ENCODE assay signal across 16 mouse cellular contexts in the genomic region with DNA sequence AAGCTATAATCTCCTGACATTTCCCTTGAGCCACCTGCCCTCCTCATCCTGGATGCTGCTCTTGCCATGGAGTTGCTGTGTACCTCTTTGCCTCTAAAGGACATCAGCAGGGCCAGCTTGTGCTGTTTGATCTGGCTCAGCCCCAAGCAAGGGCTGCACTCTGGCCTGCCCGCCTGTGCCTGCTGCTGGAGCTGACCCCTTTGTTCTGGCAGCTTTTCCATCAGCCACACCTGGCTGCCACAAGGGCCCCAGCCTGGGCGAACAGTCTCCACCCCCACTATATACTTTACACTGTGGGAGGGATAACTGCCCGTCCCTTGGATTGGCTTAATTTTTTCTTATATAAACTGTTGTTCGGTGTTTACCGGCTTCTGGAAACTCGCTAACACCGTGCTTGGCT. TPM values are rescaled to one million over a fixed set of nuclear protein-coding genes. Genes with fewer than 3 reads are reported as not detected.
DNase-seq lines count a peak whose midpoint lies in the region; ATAC-seq and TF ChIP-seq lines count a peak whose summit lies in the region.
"Had no signal": no experiment of that assay in that cellular context is flagged by ENCODE, and none has a peak within 500 bp of the region (broad histone marks: within the 10 kb centered on the region; RNA-seq: fewer than 3 reads in every experiment).

No protein-coding gene starts in this region.

- no peak for TF ChIP-seq CTCF in liver, postnatal 0 days (IDR thresholded peaks at IDR 0.05; ENCODE audit: low read depth)

- no peak overlapping the region for H3K27ac ChIP-seq in liver, embryonic 11.5 days (ENCODE audit: low read depth, low read length)
- peak overlapping the region; percentile 51 for H3K27ac ChIP-seq in liver, postnatal 0 days (ENCODE audit: low read depth)
- H3K27ac ChIP-seq in stomach, embryonic 15.5 days: peak overlapping the region; percentile 49; the same call in 1 of the 2 replicates
- H3K27ac ChIP-seq: embryonic facial prominence, embryonic 12.5 days; heart, embryonic 13.5 days; limb, embryonic 15.5 days; neural tube, embryonic 15.5 days had no signal

- no peaks in the 10 kb centered on the region for H3K36me3 ChIP-seq in liver, embryonic 11.5 days (ENCODE audit: control insufficient read depth, insufficient read depth, low read length)
- H3K36me3 ChIP-seq in liver, postnatal 0 days (replicated peaks; ENCODE audit: insufficient read depth, low read length): no peaks in the 10 kb centered on the region
- no peaks in the 10 kb centered on the region for H3K36me3 ChIP-seq in stomach, embryonic 15.5 days
- H3K36me3 ChIP-seq: embryonic facial prominence, embryonic 12.5 days; heart, embryonic 13.5 days; limb, embryonic 15.5 days; neural tube, embryonic 15.5 days had no signal

- no peak overlapping the region for H3K9ac ChIP-seq in liver, embryonic 11.5 days (ENCODE audit: low read depth, low read length)
- no peak overlapping the region for H3K9ac ChIP-seq in liver, postnatal 0 days (replicated peaks)
- no peak overlapping the region for H3K9ac ChIP-seq in stomach, embryonic 15.5 days
- H3K9ac ChIP-seq: embryonic facial prominence, embryonic 12.5 days; heart, embryonic 13.5 days; limb, embryonic 15.5 days; neural tube, embryonic 15.5 days had no signal

- H3K4me3 ChIP-seq in liver, embryonic 11.5 days (ENCODE audit: low read depth, low read length): no peak overlapping the region
- no peak overlapping the region for H3K4me3 ChIP-seq in liver, postnatal 0 days (ENCODE audit: low read depth, low read length)
- no peak overlapping the region for H3K4me3 ChIP-seq in stomach, embryonic 15.5 days (replicated peaks)
- H3K4me3 ChIP-seq: embryonic facial prominence, embryonic 12.5 days; heart, embryonic 13.5 days; limb, embryonic 15.5 days; neural tube, embryonic 15.5 days had no signal

- no peak for ATAC-seq in liver, embryonic 11.5 days (replicated peaks; ENCODE audit: low FRiP score)
- peak; percentile 90 for ATAC-seq in liver, postnatal 0 days
- ATAC-seq in stomach, embryonic 15.5 days (ENCODE audit: insufficient read depth, low FRiP score, low read depth): peak; percentile 83
- ATAC-seq: activated CD4-positive, CD25-positive, alpha-beta regulatory T cell, adult 4 months; midbrain, embryonic 16.5 days had no signal

- 64% methylated on average over 7 of the region's 7 CpGs for WGBS in liver, embryonic 11.5 days
- WGBS in liver, postnatal 0 days (ENCODE audit: insufficient replicate concordance): 49% methylated on average over 7 of the region's 7 CpGs
- WGBS in stomach, embryonic 15.5 days: 27% methylated on average over 7 of the region's 7 CpGs

- no peaks in the 10 kb centered on the region for H3K9me3 ChIP-seq in liver, embryonic 11.5 days (ENCODE audit: control insufficient read depth, low read length)
- H3K9me3 ChIP-seq in liver, postnatal 0 days (ENCODE audit: low read length): 0 out of 2 replicates have a peak, but pooled peaks cover 3% of the 10 kb centered on the region
- no peaks in the 10 kb centered on the region for H3K9me3 ChIP-seq in stomach, embryonic 15.5 days
- H3K9me3 ChIP-seq: embryonic facial prominence, embryonic 12.5 days; heart, embryonic 13.5 days; limb, embryonic 15.5 days; neural tube, embryonic 15.5 days had no signal

- no peaks in the 10 kb centered on the region for H3K27me3 ChIP-seq in liver, embryonic 11.5 days (replicated peaks; ENCODE audit: control insufficient read depth, insufficient read depth, low read length)
- H3K27me3 ChIP-seq in liver, postnatal 0 days (ENCODE audit: insufficient read depth, low read length): no peaks in the 10 kb centered on the region
- H3K27me3 ChIP-seq in stomach, embryonic 15.5 days (replicated peaks): no peaks in the 10 kb centered on the region
- H3K27me3 ChIP-seq: embryonic facial prominence, embryonic 12.5 days; limb, embryonic 15.5 days; neural tube, embryonic 15.5 days had no signal

- TF ChIP-seq EP300 in liver, postnatal 0 days (IDR thresholded peaks at IDR 0.05; ENCODE audit: low read depth): no peak; the same call in 1 of the 2 replicates

- H3K4me1 ChIP-seq in liver, embryonic 11.5 days (replicated peaks; ENCODE audit: control insufficient read depth, insufficient read depth, low read length): peaks cover 7% of the 10 kb centered on the region
- 0 out of 2 replicates have a peak, but pooled peaks cover 2% of the 10 kb centered on the region for H3K4me1 ChIP-seq in liver, postnatal 0 days (ENCODE audit: insufficient read depth)
- peaks cover 11% of the 10 kb centered on the region; the same call in 1 of the 2 replicates for H3K4me1 ChIP-seq in stomach, embryonic 15.5 days
- H3K4me1 ChIP-seq: heart, embryonic 13.5 days; neural tube, embryonic 15.5 days had no signal

- no peak overlapping the region for H3K4me2 ChIP-seq in liver, embryonic 11.5 days
- no peak overlapping the region for H3K4me2 ChIP-seq in liver, postnatal 0 days (ENCODE audit: low read depth, low read length)
- H3K4me2 ChIP-seq in stomach, embryonic 15.5 days: no peak overlapping the region
- H3K4me2 ChIP-seq: embryonic facial prominence, embryonic 12.5 days; heart, embryonic 13.5 days; limb, embryonic 15.5 days; neural tube, embryonic 15.5 days had no signal

- peak; percentile 44 for DNase-seq in liver
- DNase-seq in liver, embryonic 11.5 days (ENCODE audit: low spot score): no peak
- peak; percentile 58 for DNase-seq in kidney, postnatal 10 days
- DNase-seq in liver, postnatal 0 days: peak; percentile 71
- no peak for DNase-seq in natural killer cell, adult 2 months (ENCODE audit: low spot score in 2 of 2)
- no peak for DNase-seq in frontal cortex, postnatal 25 days (ENCODE audit: low spot score in 2 of 2)
- no peak for DNase-seq in testis, postnatal 10 days (ENCODE audit: low spot score)
- DNase-seq: cerebellum, adult 8-10 months; right cerebral cortex, adult 18-20 months had no signal

RNA-seq across cellular contexts. Expression of a gene that starts 28.7 kb away (rescaled TPM):
- 121 and 130 TPM in 2 replicates for polyA plus RNA-seq in liver, embryonic 11.5 days (2014; fragmentation: Nextera tagmentation; extraction: Ambion mirVana)
- polyA plus RNA-seq in liver, postnatal 0 days (2015; fragmentation: Nextera tagmentation; extraction: Ambion mirVana): 32.8 and 37.4 TPM in 2 replicates
- 104 and 109 TPM in 2 replicates for polyA plus RNA-seq in stomach, embryonic 15.5 days (2015; fragmentation: Nextera tagmentation; extraction: Ambion mirVana)

Comparison
In these comparisons a context has a peak if more than half of its experiments do, and no peak if none do; other contexts are left out.
1. DNase-seq: peak in liver (single experiment), kidney, postnatal 10 days (single experiment) and liver, postnatal 0 days (single experiment); none in liver, embryonic 11.5 days (single experiment), natural killer cell, adult 2 months (0 of 2), frontal cortex, postnatal 25 days (0 of 2) and testis, postnatal 10 days (single experiment).